Mouse (Mus musculus) neutrophil, adult 5-6 weeks (primary cell): ENCODE results near the gene Dnajc22. TPM values are rescaled to one million over a fixed set of nuclear protein-coding genes. Genes with fewer than 3 reads are reported as not detected.

Source experiments
- ATAC-seq: fragments of 151-379, 151-347 bp; 2 replicates; pipeline ENCODE4 v1.8.0; 2017; ENCODE audit warnings: mild to moderate bottlenecking, moderate TSS enrichment; ENCODE audit not compliant: insufficient number of reproducible peaks, poor library complexity, low FRiP score, severe bottlenecking; ENCODE audit errors: extremely low read depth
- total RNA-seq: library from RNA; stranded (forward); fragments of 200-1000 nt; gene quantifications from 2 replicates; pipeline ENCODE4 v1.2.3, GENCODE M21; 2017

Gene Dnajc22
- total RNA-seq, 1 experiment from 2014 or later, result not detected

GRCm38 (mm10) chr15:99151324-99151723, 58.4 kb downstream of the Dnajc22 start:
- no peak for ATAC-seq

- no peak for ATAC-seq
Observed at GRCm38 (mm10) chr15:99153466-99153865, 60.5 kb downstream of the Dnajc22 start.

Other genes starting within 250 kb of the Dnajc22 start
- 95.0 and 109 TPM in 2 replicates for gene Kmt2d, start 222.0 kb upstream of the Dnajc22 start, total RNA-seq
- gene Rhebl1, start 198.6 kb upstream of the Dnajc22 start, total RNA-seq, result 18.3 and 20.0 TPM in 2 replicates
- gene Dhh, start 194.6 kb upstream of the Dnajc22 start, total RNA-seq, result 0.70 TPM in 1 of 2 replicates, not detected in the other
- 144 and 182 TPM in 2 replicates for gene Lmbr1l, start 174.9 kb upstream of the Dnajc22 start, total RNA-seq
- gene Tuba1b, start 158.6 kb upstream of the Dnajc22 start, total RNA-seq, result 88.6 and 108 TPM in 2 replicates
- gene Gm49450, start 139.6 kb upstream of the Dnajc22 start, total RNA-seq, result 27.1 and 50.0 TPM in 2 replicates
- gene Tuba1a, start 139.5 kb upstream of the Dnajc22 start, total RNA-seq, result 92.1 and 114 TPM in 2 replicates
- gene Tuba1c, start 63.3 kb upstream of the Dnajc22 start, total RNA-seq, result 42.7 and 43.3 TPM in 2 replicates
- gene Prph, start 38.0 kb upstream of the Dnajc22 start, total RNA-seq, result not detected in 2 replicates
- gene Troap, start 18.6 kb upstream of the Dnajc22 start, total RNA-seq, result 0.23 TPM in 1 of 2 replicates, not detected in the other
- gene C1ql4, start 5.4 kb upstream of the Dnajc22 start, total RNA-seq, result not detected in 2 replicates
- gene Spats2, start 32.7 kb downstream of the Dnajc22 start, total RNA-seq, result not detected in 2 replicates
- 0.12 TPM in 1 of 2 replicates, not detected in the other for gene Kcnh3, start 131.7 kb downstream of the Dnajc22 start, total RNA-seq
- 37.9 and 43.1 TPM in 2 replicates for gene Mcrs1, start 158.8 kb downstream of the Dnajc22 start, total RNA-seq
- gene Prpf40b, start 201.9 kb downstream of the Dnajc22 start, total RNA-seq, result 6.1 and 13.2 TPM in 2 replicates
- gene Fam186b, start 202.7 kb downstream of the Dnajc22 start, total RNA-seq, result not detected in 2 replicates